Mouse (Mus musculus) frontal cortex, postnatal 14 days (tissue): ENCODE measurements around the gene Creb5.
A peak's percentile ranks its signal among the peaks of the same experiment; 100 is the strongest.

ENCODE experiments used
- DNase-seq, 2 experiments: peaks; one replicate each; pipeline ENCODE4 v3.0.0; 2022; ENCODE audit warnings: low spot score in 2 of 2

Gene Creb5

DNA sequence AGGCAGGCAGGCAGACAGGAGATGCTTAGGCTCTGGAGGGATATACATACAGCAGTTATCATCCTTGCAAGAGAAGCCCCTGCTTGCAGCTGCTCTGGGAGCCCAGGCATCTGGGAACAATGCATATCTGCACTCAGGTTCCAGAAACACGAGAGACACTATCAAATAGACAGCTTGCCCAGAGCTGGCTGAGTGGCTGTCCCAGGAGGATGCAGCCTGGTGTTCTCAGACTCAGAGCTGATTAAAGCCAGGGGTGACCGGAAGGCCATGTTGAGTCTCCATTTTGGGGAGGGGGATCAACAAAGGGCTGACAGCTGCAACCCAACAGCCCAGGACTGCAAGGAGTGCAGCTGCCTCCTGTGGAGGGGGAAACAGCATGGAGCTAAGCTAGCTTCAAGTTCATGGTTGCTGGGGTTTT is 258.4 kb downstream of the Creb5 start:
- no peak for DNase-seq

DNA sequence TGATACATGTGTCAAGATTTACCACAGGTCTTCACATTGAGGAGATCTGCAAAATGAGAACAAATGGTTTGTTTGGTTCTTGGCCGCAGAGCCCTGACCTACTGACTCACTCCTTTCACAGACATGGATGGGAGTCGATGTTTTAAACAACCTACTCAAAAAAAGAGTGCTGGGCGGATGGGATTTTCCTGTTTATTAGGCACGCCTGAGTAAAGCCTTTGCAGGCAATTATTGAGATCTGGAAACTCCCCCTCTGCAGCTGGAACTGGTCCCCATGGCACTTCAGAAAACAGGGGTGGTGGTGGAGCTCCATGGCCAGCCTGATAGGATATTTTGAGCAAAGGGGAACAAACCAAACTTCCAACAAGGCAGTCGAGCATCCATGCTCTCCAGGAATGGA is 258.9 kb downstream of the Creb5 start:
- DNase-seq = no peak

DNA sequence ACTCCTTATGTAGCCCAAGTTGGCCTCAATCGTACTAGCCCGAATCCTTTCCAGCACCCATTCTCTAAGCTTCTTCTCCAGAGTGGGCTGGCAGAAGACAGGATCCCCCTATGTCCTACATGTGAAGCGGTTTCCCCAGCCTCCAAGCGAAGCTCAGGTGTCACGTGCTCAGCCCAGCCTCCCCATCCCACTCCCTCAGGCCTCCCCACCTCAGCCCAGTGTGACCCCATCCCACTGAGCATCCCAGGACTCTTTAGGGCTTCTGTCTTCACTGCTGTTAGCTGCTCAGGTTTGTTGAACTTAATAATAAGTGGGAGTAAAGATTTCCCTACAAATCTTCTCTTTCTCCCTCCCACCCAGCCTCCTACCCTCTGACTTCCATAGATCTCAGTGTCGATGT is 261.2 kb downstream of the Creb5 start:
- DNase-seq = no peak

DNA sequence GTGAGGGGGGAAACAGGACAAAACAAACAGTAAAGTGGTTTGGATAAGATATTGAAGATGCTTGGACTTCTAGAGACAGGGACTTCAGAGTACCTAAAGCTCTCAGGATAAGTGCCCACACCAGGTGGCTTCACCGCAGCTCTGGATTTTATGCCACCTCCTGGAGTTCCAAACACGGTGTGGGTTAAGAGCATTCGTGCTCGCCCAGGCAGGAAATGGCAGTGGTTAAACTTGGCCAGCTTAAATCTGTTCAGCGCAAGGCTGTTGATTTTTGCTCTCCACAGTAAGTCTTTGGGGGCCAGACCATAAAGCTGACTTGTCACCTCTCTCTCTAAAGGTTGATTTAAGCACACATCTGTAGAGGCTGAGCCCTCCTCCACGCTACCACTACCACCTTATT is 262.3 kb downstream of the Creb5 start:
- DNase-seq = no peak

DNA sequence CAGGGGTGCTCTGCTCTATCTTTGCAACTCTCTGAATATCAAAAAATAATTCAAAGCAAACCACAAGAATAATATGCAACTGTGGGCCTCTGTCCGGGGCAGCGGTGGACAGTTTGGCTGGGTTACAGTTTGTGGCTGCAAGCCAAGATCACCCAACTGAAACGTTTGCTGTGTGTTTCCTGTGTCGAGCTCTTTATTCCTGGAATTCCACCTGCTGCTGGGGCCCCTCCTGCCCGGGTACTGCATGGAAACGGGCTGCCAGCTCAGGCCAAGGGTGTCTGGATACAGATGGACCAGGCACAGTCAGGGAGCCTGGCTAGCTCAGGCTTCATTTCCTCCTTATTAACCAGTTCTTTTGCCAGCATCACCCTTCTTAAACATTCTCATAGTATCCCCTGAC is 269.0 kb downstream of the Creb5 start:
- no peak for DNase-seq

DNA sequence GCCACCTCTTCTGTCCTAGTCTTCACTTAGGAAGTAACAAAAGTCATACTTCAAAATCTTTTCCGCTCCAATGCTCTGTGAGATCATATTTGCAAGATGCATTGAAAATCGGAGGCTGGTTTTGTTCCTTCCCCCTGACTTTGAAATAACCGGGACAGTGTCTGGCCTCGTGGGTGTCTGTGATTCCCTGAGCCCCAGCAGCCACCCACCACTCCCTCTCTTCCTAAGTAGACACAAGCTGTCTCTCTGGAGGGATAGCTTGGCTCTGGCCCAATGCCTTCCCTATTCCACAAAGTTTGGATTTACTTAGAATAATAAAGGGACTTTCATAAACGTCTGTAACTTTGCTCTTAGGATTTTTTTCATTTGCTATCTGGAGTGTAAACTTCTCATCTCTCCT is 273.9 kb downstream of the Creb5 start:
- DNase-seq = no peak

DNA sequence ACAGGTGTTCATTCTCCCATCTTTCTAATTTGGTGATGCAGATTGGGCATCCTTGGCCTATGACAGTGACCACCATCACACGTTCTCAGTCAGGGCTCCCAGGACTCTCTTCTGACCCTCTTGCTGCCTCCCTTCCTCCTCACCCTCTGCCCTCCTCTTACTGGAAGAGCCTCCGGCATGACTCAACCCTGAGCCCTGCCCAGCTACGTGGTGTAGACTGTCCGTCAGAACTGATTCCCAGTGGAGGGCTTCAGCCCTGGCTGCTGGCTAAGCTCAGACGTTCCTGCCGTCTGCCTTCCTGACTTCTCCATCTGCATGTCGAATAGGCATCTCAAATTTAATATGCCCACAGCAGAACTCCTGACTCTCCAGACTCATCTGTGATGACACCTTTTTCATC is 275.5 kb downstream of the Creb5 start:
- no peak for DNase-seq

DNA sequence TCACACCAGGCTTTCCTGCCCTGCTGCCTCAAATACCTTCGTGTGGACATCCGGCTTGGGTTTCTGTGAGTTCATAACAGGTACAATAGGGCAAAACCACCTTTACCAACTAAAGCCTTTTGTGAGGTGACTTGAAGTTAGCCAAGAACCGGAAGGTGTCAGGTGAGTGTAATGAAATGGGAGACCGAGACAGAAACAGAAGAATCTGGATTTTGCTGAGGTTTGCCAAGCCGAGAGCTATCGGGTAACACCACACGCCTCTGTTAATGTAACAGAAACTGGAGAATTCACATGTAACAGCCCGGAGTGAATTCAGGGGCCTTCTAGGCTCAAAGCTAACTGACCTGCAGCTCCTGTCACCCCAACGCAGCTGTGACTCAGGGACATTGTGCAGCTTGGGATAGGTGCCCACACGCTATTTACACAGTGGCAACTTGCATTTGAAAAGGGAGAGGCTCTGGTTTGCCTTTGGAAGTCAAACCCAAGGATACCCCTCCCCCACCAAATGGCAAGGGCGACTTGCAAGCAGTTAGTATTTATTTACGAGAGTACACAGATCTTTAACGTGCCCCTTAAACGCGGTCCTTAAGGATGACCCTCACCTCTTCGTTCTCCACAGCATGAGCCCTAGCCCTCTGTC is 276.6 kb downstream of the Creb5 start:
- DNase-seq = no peak

DNA sequence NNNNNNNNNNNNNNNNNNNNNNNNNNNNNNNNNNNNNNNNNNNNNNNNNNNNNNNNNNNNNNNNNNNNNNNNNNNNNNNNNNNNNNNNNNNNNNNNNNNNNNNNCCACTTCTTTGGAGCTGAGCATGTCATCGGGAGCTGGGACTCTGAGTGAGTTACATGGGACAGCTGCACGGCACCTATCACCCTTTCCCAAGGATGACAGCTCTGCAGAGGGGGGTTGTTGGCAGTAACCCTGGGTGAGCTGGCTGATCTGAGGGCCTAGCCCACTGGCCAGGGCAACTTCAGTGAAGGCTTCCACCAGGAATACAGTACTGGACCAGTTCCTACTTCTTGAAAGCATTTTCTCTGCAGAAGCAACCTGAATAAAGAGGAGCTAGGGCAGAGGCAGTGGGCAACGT is 282.4 kb downstream of the Creb5 start:
- no peak for DNase-seq

DNA sequence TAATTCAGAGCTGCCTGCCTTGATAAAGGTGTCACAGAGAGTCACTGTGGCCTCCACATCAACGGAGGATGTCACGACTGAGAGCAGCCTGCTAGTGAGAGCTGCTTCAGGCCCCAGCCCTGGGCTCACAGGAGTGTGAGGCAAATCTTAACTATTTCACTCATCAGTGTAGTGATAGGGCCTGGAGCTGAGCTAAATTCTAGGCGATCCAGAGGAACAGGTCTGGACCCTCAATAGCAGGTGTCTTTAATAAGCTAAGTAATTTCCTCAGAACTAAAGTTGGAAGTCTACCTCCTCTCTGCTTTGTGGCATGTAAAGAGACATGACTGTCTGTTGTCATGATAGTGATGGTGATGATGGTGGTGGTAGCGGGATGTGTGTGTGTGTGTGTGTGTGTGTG is 283.8 kb downstream of the Creb5 start:
- DNase-seq = no peak

DNA sequence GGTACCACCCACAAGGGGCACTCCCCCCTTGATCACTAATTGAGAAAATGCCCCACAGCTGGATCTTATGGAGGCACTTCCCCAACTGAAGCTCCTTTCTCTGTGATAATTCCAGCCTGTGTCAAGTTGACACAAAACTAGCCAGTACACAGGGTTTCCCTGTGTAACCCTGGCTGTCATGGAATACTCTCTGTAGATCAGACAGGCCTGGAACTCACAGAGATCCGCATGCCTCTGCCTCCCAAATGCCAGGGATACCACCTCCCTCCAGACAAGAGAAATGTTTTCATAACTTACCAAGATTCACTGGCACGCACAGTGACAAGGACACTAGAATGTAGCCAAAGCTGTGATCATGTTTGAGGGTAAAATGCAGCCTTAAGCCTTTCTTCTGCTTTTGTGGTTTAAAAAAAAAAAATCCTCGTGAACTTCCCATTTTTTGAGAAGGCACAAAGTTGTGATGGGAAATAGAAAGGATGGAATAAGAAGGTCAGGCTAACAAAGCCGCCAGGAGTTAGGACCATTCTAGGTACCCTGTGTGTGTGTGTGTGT is 284.6 kb downstream of the Creb5 start:
- no peak for DNase-seq

DNA sequence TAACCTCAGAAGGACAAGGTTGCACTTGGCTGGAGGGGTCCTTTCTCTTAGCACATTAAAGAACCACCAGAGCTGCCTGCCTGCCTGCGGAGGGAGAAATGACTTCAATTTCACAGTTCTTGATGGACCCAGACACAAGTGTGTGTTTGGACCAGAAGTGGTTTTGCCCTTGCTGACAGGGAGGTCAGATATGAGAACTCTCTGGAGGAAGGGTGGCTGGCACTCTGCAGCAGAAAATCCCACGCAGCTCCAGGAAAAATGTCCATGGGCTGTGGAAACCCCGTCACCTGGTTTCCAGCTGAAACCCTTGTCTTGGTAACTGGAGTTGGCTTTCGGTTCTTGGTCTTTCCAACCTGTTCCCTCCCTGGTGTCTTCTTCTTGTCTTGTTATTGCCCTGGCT is 285.4 kb downstream of the Creb5 start:
- DNase-seq = no peak

DNA sequence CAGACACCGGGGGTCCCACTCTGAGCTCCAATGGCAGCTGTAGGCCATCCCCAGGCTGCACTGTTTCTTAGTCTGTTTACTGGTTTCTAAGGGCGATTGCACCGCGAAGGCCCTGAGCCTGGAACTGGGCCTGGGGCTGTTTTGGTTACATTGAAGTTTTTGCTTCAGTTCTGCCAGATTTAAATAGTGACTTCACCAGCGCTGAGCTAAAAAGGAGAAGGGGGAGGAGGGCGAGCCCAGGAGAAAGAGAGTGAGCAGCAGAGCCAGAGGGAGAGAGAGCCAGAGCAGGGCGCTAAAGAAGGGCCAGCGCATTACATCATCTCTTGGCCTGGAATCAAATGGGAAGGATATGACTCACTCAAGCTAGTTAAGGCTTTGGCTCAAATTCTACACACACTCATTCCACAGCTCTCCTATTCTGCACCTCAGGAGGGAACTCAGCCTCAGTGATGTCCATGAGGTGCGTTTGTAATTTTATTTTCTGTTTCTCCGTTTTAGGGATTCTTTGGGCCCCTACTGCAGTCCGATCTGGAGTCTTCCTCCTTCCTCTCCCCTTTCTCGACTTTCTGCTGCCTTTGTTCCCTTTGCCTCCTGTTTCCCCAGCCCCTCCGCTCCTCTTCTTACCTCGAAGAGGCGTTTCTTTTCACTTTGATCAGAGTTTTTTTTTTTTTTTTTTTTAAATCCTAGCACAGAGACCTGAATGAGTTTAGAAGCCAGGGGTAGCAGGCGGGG is 286.1 kb downstream of the Creb5 start:
- peak; percentile 69 to 71 for DNase-seq

DNA sequence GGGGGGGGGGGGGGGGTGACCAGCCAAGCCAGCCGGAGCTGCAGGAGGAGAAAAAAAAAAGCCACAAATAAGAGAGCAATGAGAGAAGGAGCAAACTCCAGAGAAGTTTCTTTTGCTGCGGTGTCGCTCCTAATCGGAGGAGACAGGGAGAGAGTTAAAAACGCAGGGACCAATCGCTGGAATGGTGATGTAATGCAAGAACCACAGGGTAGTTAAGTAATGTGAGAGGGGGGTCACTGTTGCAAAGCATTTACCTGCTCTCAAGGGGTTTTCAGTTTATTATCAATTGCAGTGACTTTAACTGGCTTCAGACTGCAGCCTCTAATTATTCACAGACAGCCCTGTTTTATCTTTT is 286.6 kb downstream of the Creb5 start:
- no peak for DNase-seq

DNA sequence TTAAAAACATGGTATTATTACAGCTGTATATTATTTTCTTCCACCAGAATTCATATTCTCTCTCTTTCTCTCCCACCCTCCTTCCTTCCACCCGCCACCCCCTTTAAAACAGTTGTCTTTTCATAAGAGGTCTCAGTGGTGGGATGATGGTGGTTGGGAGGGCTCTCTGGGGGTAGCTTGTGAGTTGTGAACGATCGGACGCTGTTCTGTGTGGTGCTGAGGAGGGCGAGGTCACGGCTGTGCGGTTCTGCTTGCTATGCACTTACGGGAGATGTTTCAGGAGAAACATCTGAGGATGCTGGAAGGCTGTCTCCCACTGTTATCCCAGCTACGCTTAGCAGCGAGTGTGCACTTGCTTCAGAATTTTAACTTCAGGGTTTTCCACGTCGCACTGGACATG is 287.0 kb downstream of the Creb5 start:
- DNase-seq = no peak

DNA sequence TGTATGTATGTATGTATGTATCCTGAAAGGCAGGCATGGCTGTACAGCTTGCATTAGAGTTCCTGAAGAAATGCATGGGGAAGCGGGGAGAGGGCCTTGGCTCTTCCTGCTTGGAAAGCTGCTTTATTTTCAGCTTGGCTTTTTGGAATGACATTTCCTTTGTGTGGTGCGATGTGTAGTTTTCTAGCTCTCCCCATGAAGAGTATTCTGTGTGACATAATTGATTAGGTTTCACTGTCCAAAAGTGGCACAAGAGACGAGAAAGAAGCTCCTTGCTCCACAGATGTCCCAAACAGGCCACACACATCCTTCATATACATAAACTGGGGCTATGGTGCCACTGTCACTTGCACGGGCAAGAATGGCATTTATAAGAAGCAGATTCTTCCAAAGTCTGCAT is 288.1 kb downstream of the Creb5 start:
- no peak for DNase-seq

DNA sequence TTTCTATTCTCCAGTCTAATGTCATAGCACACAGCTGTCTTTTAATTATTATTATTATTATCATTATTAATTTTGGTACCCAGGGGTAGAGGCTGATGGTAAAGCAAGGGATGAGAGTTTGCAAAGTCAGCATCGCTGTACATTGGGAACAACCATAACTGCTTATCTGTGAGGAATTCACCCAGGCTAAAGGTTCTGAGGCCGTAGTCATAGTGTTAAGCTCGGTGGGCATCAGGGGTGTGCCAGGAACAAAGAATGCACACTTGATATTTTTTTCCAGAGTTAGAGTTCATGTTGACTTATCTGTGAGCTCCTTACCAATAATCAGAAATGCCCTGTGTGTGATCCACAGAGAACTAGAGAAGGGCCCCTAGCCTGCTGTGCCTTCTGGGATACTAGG is 288.8 kb downstream of the Creb5 start:
- DNase-seq = no peak

DNA sequence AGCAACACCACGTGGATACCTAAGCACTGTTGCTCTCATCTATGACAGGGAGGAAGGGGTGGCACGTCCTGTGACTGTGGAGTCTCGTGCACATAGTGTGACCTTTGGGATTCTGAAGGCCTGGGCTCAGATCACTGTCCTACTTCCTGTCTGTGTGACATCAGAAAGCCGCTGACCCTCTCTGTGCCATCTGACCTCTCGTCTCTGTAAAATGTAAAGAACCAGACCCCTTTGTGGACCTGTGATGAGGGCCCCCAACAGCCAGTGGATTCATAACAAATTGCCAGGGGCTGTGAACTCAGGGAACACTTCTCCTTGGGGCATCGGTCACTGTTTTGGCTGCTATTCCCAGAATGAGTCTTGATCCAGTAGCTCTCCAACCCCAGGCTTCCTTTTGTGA is 289.8 kb downstream of the Creb5 start:
- no peak for DNase-seq

DNA sequence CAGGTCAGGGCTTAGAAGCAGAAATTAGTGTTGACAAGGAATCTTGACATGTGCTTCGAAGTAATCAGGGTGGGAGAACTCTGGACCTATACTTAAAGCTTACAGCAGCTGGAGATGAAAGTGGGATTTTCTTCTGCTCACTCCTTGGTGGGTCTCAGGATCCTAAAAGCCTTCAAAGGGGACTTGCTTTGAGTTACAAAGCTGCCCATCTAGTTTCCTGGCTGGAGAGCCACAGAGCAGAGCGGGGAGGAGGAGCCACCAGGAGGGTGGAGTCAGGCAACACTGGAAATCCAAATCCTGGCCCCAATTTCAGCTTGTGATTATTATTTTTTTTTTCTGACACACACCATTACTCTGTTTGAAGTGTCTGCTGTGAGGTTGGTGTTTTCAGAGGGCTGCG is 290.7 kb downstream of the Creb5 start:
- DNase-seq = no peak

DNA sequence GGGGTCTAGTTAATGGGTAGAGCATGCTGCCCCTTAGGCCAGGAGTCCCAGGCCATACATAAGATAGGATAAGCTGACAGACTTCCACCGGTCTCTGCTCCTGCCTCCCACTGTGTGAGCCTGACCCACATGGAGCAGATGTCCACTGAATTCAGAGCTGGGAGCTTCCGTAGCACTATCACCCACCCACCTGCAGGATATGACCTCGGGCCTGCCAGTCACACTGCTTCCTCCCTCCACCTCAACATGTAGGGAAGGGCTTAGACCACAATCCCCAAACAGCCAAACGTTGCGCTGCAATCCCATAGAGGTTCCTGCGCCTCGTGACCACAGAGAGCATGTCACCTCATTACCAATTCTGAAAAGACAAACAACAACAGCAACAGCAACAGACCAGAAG is 293.3 kb downstream of the Creb5 start:
- DNase-seq = no peak

DNA sequence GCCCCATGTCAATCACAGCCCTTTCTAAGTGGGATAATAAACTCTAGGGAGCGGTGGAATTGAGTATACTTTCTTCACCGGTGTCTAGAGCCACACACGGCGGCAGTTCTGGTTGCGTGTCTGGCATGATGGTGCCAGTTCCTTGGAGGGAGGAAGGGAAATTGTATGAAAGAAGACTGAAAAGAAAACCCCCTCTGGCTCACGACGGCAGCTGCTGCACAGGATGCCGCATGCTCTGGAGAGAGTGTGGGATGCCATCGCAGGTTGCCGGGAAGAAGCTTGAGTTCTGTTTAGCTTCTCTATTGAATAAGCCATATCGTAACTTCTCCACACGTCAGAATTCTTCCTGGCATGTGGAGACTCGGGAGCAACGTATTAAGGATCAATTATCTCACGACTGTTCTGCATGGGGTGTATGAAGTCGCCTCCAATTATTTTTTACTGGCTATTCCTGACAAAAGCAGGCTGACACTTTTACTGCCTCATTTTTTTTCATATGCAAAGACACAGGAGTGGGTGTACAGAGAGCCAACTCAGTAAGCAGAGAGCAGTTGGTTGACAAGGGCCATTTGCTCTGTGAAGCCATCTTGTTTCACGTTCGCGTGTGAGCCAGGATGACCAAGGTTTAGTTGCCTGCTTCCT is 296.3 kb downstream of the Creb5 start:
- DNase-seq = peak; percentile 16 to 20

DNA sequence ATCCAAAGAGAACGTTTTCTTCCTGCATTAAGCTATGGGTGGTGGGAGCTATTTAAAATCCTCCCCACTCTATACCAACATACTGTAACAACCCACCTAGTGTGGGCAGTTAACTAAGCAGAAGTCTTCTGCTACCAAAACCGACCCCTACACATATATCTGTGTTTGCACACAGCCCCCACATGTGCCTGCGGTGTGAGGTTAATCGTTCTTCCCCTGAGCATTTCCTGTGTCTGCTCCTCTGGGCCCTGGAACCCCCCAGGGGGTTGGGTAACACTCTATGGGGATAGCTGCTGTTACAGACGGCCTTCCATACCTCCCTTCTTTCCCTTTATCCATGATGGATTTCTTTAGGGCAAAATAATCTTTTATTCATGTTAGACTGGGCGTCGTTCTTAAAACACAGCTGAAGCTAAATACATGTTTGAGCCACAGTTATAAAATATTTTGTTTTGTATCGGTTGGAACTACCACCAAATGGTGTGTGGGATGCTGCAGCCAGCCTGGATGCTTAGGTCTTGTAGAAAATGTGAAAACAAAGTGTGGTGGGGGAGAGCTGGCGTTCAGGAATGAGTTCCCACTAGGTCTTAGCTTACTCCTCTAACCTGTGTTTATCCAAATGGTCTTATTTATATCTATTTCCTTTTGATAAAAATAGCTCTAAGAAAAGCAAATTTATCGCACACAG is 297.8 kb downstream of the Creb5 start:
- no peak for DNase-seq

DNA sequence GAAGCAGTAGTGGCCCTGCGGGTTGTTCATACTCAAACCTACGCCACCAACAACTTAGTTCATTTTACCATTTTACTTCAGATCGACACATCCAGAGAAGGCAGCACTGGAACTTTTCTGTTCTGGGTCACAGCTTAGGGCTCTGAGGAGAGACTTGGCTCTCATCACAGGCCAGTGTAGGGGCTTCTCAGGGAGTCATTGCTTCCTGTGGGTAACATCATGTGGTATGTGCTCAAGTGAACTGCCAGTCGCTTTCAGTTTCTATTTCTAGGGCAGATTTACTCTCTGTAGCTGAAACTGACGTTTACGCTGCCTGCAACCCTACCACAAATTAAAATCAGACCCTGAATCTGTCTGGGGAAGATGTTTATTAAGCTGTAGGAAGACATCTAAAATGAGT is 302.7 kb downstream of the Creb5 start:
- no peak for DNase-seq
